Mouse (Mus musculus) adrenal gland, postnatal 25 days (tissue): ENCODE results near the gene Abhd6. TPM values are rescaled to one million over a fixed set of nuclear protein-coding genes. Genes with fewer than 3 reads are reported as not detected.
"Not testable (repeated sequence)": the region's sequence is repeated elsewhere in the genome, so short reads cannot be mapped to it uniquely, and the experiment has no call there.

Experiments
- DNase-seq: peaks from one replicate; pipeline ENCODE4 v3.0.0; 2021; ENCODE audit warnings: mixed read lengths
- total RNA-seq: library from RNA; stranded (reverse); gene quantifications from 2 replicates; pipeline ENCODE4 v1.2.3, GENCODE M21; 2021

Gene Abhd6
- total RNA-seq, 1 experiment from 2014 or later = 96.4 TPM

GRCm38 (mm10) chr14:7999030-7999429 lies 3.7 kb upstream of the Abhd6 start:
- DNase-seq = no peak

GRCm38 (mm10) chr14:7999435-7999834 lies 3.3 kb upstream of the Abhd6 start:
- DNase-seq = no peak

GRCm38 (mm10) chr14:8000247-8000646 lies 2.5 kb upstream of the Abhd6 start:
- no peak for DNase-seq

DNA sequence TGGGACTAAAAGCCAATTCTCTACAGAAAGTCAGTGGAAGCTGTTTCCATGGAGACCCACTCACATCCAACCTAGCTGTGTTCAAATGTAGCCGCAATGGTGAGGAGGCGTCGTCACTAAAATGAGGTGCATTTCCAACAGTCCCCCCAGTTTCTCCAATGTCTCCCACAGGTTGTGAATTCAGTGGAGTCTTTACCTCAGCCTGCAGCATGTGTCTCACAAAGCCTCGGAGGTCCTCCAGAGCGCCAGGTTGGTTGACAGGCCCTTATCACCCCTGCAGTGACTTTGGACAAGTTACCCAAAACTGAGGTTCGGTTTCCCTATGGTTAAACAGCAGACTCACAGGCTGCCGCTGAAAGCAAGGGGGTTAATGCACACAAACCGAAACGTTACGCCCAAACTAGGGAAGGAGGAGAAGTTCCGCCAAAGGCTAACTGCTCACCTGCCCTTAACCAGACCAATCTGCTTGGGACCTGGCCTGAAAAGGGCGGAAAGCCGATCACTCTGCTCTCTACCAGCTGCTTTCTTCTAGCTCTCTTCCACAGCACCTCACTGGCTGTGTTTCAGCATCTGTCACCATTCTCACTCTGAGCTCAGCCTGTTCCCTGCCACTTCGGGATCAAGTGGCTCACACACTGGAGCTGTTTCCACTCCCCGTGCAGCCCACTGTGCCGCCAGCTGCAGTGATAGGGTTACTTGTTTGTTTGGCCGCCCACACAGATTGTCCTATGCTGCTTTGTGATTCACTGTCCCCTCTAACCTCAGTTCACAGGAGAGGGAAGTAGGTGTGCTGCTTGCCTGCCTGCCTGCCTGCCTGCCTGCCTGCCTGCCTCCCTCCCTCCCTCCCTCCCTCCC lies 1.6 kb upstream of the Abhd6 start:
- DNase-seq = no peak

GRCm38 (mm10) chr14:8003093-8003670 lies 480 bp downstream of the Abhd6 start:
- DNase-seq = peak; percentile 65

- DNase-seq = peak; percentile 13
Observed at GRCm38 (mm10) chr14:8003727-8004670, 1.3 kb downstream of the Abhd6 start.

GRCm38 (mm10) chr14:8006061-8006460 lies 3.4 kb downstream of the Abhd6 start:
- DNase-seq = not testable (repeated sequence)

GRCm38 (mm10) chr14:8007084-8007483 lies 4.4 kb downstream of the Abhd6 start:
- DNase-seq = peak; percentile 32

GRCm38 (mm10) chr14:8007486-8007885 lies 4.8 kb downstream of the Abhd6 start:
- DNase-seq = no peak

- no peak for DNase-seq
Observed at GRCm38 (mm10) chr14:8007923-8008322, 5.2 kb downstream of the Abhd6 start.

- DNase-seq = no peak
Observed at GRCm38 (mm10) chr14:8011297-8011696, 8.6 kb downstream of the Abhd6 start.

DNA sequence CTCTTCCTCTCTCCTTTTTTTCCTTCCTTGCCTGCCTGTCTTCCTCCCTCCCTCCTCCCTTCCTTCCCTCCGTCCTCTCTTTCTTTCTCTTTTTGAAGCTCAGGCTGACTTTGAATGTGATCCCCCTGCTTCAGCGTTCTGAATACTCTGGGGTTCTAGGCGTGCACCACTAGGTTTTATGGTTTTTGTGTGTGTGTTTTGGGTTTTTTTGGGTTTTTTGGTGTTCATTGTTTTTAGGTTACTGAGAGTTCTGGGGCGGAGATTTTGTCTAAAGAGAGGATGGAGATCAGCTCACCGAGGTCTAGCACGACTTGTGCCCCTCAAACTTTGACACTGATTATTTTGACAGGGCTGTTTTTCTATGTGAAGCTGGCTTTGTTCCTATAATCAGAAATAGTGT lies 9.2 kb downstream of the Abhd6 start:
- DNase-seq = no peak

DNA sequence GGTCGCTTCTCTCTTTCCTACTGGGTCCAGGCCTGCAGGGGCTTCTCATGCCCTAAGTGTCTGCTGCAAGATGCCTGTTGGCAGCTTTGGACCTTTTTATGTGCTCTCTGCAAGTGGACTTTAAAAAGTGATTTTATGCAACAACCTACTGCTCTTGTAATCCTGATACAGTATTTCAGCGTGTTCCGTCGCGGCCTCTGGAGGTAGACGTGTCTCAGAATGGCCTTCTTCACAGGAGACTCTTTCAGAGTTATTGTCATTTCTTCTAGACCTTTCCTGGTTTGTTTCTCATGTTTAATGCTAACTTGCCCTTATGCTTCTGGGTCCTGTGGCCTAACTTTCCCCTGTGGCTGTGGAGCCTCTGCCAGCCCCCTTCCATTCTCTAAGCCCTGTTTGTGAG lies 13.1 kb downstream of the Abhd6 start:
- no peak for DNase-seq

GRCm38 (mm10) chr14:8016276-8016675 lies 13.6 kb downstream of the Abhd6 start:
- no peak for DNase-seq

GRCm38 (mm10) chr14:8016951-8017350 lies 14.2 kb downstream of the Abhd6 start:
- no peak for DNase-seq

- no peak for DNase-seq
Observed at GRCm38 (mm10) chr14:8020011-8020410, 17.3 kb downstream of the Abhd6 start.

DNA sequence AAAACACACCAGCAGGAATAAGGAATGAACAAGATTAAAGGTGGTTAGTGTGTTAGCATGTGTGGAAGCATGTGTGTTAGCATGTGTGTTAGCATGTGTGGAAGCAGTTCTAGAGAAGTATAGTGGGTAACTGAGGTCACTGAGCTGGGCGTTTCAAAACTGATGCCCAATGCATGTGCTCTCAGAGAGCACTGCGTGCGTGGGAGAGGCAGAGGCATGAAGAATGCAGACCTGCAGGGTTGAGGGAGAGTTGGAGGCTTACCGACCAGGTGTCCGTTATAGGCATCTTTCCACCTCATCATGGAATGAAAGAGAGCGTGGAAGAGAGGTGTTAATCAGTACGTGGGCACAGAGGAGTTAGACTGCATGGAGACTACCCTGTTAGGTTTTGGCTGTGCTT lies 17.8 kb downstream of the Abhd6 start:
- no peak for DNase-seq

GRCm38 (mm10) chr14:8024469-8024868 lies 21.8 kb downstream of the Abhd6 start:
- no peak for DNase-seq

- no peak for DNase-seq
Observed at GRCm38 (mm10) chr14:8024936-8025335, 22.2 kb downstream of the Abhd6 start.

DNA sequence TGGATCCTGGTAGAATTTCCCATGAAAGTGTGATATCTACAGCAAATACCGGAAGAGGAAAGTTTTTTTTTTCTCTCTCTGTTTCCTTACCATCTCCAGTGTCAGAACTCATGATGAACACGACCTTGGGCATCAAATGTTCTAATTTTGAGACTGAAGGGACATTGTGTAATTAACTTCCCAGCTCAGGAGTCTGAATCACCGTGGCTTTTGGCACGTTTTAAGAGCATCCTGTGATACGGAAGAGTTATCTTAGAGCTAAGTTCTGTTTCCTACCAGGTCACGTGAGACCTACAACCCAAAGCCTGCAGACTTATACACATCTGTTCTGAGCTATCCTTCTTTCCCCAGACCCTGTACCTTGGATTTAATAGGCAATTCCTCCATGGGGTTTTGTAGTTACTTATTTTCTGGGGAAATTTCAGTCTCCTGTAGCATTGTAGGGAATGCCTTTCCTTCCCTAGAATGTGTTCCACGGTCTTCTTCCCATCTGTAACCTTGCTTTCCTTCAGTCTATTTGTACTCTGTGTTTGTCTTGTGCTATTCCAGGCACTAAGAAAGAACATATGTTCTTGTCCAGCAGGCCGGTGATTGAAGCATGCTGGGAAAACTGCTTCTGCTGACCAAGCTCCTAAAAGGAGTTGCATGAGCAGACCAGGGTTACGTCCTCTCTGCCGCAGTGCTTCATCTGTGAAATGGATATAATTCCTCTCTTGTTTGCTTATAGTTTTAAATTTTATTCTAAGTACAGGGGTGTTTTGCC lies 24.2 kb downstream of the Abhd6 start:
- no peak for DNase-seq

DNA sequence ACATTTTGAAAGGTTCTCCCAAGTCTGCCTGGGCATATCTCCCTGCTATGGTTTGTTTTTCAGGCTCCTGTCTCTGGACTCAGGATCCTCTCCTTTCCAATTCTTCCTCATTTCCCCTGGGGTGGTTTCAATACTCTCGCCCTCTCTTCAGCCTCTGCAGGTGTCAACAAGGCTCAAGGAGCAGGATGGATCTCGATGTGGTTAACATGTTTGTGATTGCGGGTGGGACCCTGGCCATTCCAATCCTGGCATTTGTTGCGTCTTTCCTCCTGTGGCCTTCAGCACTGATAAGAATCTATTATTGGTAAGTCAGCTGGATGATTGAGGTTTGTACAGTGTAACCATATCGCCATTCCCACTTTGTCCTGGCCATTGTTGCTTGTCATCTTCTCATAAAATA lies 25.4 kb downstream of the Abhd6 start:
- DNase-seq = no peak

DNA sequence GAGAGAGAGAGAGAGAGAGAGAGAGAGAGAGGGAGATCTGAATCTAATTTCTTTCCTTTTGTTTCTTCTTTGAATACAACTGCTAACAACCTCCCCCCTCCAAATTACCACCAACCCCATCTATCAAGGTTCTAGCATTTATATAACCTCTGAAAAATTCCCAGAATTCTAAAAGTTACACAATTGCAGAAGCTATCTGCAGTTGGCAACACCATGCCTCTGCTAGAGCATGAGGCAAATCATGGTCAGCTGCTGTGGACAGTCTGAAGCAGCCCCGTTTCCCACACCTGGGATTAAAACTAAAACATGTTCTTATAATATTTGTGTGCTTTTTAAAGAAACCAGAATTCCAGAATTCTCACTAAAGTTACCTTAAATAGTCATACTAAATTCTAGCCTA lies 27.1 kb downstream of the Abhd6 start:
- DNase-seq = no peak
